Mouse (Mus musculus) midbrain, embryonic 15.5 days (tissue): ENCODE data around the gene Car9. TPM values are rescaled to one million over a fixed set of nuclear protein-coding genes. Genes with fewer than 3 reads are reported as not detected.

Source experiments
- ATAC-seq: fragments of 200-750 bp; cut with Nextera tagmentation; replicated peaks from 2 replicates; pipeline ENCODE4 v1.8.0; 2017; ENCODE audit warnings: moderate TSS enrichment
- H3K27ac ChIP-seq: fragments of 300-500 bp; sonication (generic); 2 replicates; pipeline ENCODE4 v1.5.1; 2015; ENCODE audit warnings: mild to moderate bottlenecking, inconsistent platforms
- H3K27me3 ChIP-seq: fragments of 300-500 bp; sonication (generic); replicated peaks from 2 replicates; pipeline ENCODE4 v1.6.1; 2015; ENCODE audit warnings: inconsistent platforms
- H3K36me3 ChIP-seq: fragments of 300-500 bp; sonication (generic); replicated peaks from 2 replicates; pipeline ENCODE4 v1.6.1; 2015; ENCODE audit warnings: inconsistent platforms
- H3K4me1 ChIP-seq: fragments of 300-500 bp; sonication (generic); 2 replicates; pipeline ENCODE4 v1.6.1; 2015; ENCODE audit warnings: inconsistent platforms
- H3K4me2 ChIP-seq: fragments of 300-500 bp; sonication (generic); 2 replicates; pipeline ENCODE4 v1.6.1; 2015; ENCODE audit warnings: inconsistent platforms, mild to moderate bottlenecking, moderate library complexity
- H3K4me3 ChIP-seq: fragments of 300-500 bp; sonication (generic); 2 replicates; pipeline ENCODE4 v1.5.1; 2015; ENCODE audit warnings: mild to moderate bottlenecking, inconsistent platforms
- H3K9ac ChIP-seq: fragments of 300-500 bp; sonication (generic); 2 replicates; pipeline ENCODE4 v1.6.1; 2015; ENCODE audit warnings: mild to moderate bottlenecking, inconsistent platforms
- H3K9me3 ChIP-seq: fragments of 300-500 bp; sonication (generic); 2 replicates; pipeline ENCODE4 v1.6.1; 2016; ENCODE audit warnings: inconsistent platforms
- WGBS: fragments of 180-500 bp; shearing (Covaris S2); methylation state at CpG from one replicate; pipeline ENCODE4 v1.1.7; 2015; ENCODE audit warnings: mixed read lengths; 5-methylcytosine and 5-hydroxymethylcytosine counted together
- polyA plus RNA-seq: library from polyadenylated mRNA; unstranded; fragments of >200 nt; fragmentation: Nextera tagmentation; extraction: Ambion mirVana; gene quantifications from 2 replicates; pipeline ENCODE4 v1.2.1, GENCODE M21; 2015

Gene Car9
- polyA plus RNA-seq: 0.32 and 0.49 TPM in 2 replicates

DNA sequence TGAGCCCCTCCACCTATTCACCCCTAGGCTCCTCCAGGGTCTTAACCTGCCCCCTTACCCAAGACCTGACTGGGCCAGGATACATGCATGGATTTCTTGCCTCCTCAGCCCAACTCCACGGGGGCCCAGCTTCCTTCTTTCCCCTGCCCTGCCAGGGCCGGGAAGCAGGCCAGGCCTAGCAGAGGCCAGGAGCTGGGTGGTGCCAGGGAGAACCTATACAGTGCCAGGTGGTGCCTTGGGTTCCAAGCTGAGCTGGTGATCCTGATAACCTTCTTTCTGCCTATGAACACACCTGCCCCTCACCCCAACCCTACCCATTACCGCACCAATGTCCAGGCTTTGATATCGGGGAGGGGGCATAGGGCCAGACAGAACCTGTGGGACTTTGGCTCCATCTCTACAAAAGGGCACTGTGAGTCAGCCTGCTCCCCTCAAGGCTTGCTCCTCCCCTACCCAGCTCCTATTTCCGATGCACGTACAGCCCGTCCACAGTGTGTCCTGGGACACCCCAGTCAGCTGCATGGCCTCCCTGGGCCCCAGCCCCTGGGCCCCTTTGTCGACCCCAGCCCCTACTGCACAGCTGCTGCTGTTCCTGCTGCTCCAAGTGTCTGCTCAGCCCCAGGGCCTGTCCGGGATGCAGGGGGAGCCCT, at the start of gene Car9:
TSS of gene Car9 (plus strand) at position 431 of the 650 bp plus-strand sequence.
- H3K27ac ChIP-seq: no peak within 1 kb of the TSS
- H3K4me1 ChIP-seq: peaks cover 10% of the 10 kb centered on the region; the same call in 1 of the 2 replicates
- H3K27me3 ChIP-seq: peaks cover 13% of the 10 kb centered on the region
- H3K4me2 ChIP-seq: no peak within 1 kb of the TSS
- H3K9ac ChIP-seq: no peak within 1 kb of the TSS
- no peak within 1 kb of the TSS for H3K4me3 ChIP-seq
- no peaks in the 10 kb centered on the region for H3K36me3 ChIP-seq
- WGBS: 49% methylated on average over 9 of the region's 9 CpGs
- ATAC-seq: no peak
- H3K9me3 ChIP-seq: no peaks in the 10 kb centered on the region

DNA sequence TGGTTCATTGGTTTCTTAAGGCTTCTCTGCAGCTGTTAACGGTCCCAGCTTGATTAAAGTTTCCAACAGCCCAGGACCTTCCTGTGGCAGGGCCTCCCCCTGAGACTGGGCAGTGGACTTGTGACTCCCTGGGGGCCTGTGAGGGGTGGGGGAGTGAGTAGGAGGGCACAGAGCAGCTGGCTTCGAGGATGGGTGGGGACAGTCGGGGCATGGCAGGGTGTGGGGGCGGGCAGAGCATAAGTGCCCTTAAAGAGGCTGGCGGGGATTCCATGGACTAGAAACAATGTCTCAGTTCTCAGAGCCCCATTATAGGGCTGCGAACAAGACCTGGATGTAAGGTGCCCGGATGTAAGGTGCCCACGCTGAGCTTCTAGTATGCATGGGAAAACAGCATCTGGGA, 49.6 kb upstream of the Car9 start:
- Histone ChIP-seq H3K4me3 (no peak overlapping the region), H3K27me3 (peaks cover 20% of the 10 kb centered on the region), H3K9ac (no peak overlapping the region), H3K9me3 (no peaks in the 10 kb centered on the region), H3K36me3 (no peaks in the 10 kb centered on the region), H3K4me1 (peaks cover 10% of the 10 kb centered on the region), H3K27ac (no peak overlapping the region), H3K4me2 (no peak overlapping the region)
- WGBS: 24% methylated on average over 8 of the region's 8 CpGs
- no peak for ATAC-seq

DNA sequence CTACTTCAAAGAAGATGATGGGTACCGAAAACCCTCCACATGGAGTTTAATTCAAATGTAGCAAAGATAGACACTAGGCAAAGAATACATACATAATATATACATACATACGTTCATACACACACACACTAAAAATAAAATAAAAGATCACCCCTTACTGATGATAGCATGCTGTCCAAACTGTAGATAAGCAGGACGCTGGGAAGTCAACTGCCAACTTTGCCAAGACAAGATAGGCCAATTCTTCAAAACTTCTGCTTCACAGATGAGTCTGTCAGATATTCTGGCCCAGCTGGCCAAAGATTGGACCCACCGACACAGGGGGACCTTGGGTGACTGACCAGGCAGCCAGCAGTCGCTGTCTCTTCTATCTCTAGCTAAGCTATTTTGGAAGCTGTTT, 43.7 kb upstream of the Car9 start:
- no peak for ATAC-seq
- Histone ChIP-seq H3K9me3 (no peaks in the 10 kb centered on the region), H3K4me3 (no peak overlapping the region), H3K27me3 (no peaks in the 10 kb centered on the region), H3K36me3 (no peaks in the 10 kb centered on the region), H3K9ac (no peak overlapping the region), H3K27ac (no peak overlapping the region), H3K4me2 (no peak overlapping the region), H3K4me1 (no peaks in the 10 kb centered on the region)
- WGBS: 94% methylated on average over 5 of the region's 5 CpGs

DNA sequence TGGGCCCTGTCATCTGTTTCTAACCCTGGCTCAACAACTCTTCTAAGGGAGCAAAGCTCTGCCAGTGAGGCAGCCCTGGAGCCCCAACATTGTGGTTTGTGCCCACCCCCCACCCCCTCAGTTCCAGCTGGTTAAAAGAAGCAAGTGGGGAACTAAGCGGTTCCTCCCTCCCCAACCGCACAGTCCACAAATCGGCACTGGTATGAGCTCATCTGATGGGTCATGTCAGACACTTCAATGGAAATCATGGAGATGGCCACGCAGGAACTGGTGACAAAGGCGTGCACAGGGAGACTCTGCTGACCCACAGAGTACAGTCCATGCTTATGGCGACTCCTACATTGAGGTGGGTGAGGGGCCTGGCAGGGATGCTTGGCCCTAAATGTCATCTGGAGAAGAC, 40.8 kb upstream of the Car9 start:
- WGBS: 87% methylated on average over 6 of the region's 6 CpGs
- H3K4me1 ChIP-seq: no peaks in the 10 kb centered on the region
- ATAC-seq: no peak

DNA sequence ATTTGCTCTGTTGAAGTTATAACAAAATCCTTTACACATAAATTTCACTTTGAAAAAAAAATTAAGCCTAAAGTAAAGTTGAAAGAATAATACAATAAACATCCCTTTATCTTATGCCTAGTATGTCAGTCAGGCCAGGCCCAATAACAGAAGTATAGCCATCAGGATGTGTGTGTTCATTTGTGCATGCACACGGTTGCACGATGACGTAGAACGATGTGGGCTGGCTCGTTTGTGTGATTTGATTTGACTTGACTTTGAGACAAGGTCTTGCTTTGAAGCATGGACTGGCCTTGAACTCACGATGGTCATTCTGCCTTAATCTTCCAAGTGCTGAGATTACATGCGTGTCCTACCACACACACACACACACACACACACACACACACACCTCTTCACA, 39.9 kb upstream of the Car9 start:
- H3K36me3 ChIP-seq: no peaks in the 10 kb centered on the region
- 91% methylated on average over 7 of the region's 7 CpGs for WGBS

More for the DNA sequence above, 40.8 kb upstream of the Car9 start:
- Histone ChIP-seq H3K27ac (no peak overlapping the region), H3K4me3 (no peak overlapping the region), H3K9me3 (no peaks in the 10 kb centered on the region), H3K36me3 (no peaks in the 10 kb centered on the region), H3K27me3 (no peaks in the 10 kb centered on the region), H3K9ac (no peak overlapping the region), H3K4me2 (no peak overlapping the region)

DNA sequence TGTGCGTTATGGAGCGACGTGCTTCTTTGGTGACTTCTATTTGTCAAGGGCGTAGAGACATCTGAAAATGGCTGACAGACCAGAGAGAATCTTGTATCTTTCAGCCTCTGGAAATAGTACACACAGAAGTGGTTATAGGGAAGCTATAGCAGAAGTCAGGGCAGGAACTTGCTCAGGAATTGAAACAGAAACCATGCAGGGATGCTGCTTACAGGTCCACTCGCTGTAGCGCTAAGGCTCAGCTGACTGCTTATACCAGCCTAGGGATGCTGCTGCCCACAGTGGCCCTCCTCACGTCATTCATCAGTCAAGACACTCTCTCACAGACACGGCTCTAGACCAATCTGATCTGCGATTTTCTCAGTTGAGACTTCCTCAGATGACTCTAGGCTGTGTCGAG, 36.5 kb upstream of the Car9 start:
- Histone ChIP-seq H3K36me3 (no peaks in the 10 kb centered on the region), H3K4me1 (no peaks in the 10 kb centered on the region), H3K27me3 (no peaks in the 10 kb centered on the region), H3K4me2 (no peak overlapping the region), H3K27ac (no peak overlapping the region), H3K4me3 (no peak overlapping the region), H3K9me3 (no peaks in the 10 kb centered on the region), H3K9ac (no peak overlapping the region)
- ATAC-seq: no peak
- 93% methylated on average over 10 of the region's 10 CpGs for WGBS

More for the DNA sequence above, 39.9 kb upstream of the Car9 start:
- Histone ChIP-seq H3K4me2 (no peak overlapping the region), H3K27ac (no peak overlapping the region), H3K9me3 (no peaks in the 10 kb centered on the region), H3K27me3 (no peaks in the 10 kb centered on the region), H3K9ac (no peak overlapping the region), H3K4me1 (no peaks in the 10 kb centered on the region), H3K4me3 (no peak overlapping the region)
- no peak for ATAC-seq

DNA sequence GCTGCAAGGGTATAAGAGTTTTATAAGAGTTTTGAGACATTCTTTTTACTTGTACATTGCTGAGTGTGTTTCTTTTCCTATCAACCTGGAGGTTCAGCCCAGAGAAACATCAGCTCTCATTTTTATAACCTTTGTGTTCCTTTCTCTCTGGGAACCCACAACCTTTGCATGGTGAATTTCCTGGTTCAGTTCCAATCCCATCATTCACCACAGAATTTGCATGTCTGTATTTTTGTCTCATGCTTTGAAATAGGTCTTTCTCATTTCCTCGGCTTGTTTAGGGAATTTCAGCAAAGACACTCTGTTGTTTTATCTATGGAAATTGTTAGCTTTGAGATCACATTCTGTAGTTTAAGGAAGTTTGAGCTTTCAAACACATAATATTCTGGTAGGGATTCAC, 33.1 kb upstream of the Car9 start:
- no peaks in the 10 kb centered on the region for H3K36me3 ChIP-seq
- H3K9me3 ChIP-seq: no peaks in the 10 kb centered on the region
- no peak overlapping the region for H3K4me2 ChIP-seq
- peaks cover 6% of the 10 kb centered on the region for H3K4me1 ChIP-seq
- no peak overlapping the region for H3K4me3 ChIP-seq
- no peak overlapping the region for H3K27ac ChIP-seq
- H3K27me3 ChIP-seq: no peaks in the 10 kb centered on the region
- ATAC-seq: no peak
- WGBS: 84% methylated on average over 1 of the region's 1 CpGs
- H3K9ac ChIP-seq: no peak overlapping the region

DNA sequence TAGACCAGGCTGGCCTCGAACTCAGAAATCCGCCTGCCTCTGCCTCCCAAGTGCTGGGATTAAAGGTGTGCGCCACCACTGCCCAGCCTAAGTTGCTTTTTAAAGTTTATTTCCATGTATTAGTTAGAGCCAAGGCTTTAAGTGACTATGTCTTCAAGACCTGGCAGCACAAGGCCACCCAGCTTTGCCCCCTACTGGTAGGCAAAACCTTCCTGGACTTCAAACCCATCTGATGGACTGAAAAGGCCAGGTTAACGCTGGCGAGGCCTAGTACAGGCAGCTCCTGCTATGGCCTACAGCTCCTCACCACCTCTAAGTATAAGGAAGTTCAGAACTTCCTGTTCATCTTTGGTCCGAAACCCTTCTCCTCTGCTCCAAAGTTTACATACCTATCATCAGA, 30.2 kb upstream of the Car9 start:
- no peaks in the 10 kb centered on the region for H3K36me3 ChIP-seq
- H3K4me1 ChIP-seq: peaks cover 6% of the 10 kb centered on the region

DNA sequence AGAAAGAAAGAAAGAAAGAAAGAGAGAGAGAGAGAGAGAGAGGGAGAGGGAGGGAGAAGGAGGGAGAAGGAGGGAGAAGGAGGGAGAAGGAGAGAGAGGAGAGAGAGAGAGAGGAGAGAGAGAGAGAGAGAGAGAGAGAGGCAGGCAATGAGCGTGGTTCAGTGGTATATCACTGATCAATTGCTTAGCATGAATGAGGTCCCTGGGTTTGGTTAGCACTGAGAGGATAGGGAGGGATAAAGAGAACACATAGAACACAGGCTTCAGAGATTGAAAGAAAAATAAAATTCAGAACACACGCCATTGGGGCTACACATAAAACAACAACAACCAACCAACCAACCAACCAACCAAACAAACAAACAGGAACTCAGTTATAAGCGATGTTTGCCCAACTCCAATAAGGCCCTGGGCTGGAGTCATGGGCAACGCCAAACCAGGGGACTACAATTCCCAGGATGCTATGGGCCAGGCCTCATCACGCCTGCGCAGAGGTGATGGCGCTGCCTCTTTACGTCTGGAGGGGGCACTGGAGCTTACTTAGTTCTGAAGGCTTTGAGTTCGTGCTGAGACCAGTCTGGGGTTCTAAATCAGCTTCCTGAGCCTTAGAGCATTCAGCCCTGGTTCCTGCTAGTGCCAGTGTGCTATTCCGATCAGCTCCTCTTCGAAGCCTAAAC, 28.8 kb upstream of the Car9 start:
- Histone ChIP-seq H3K4me1 (peaks cover 6% of the 10 kb centered on the region), H3K4me2 (peak overlapping the region; percentile 53), H3K4me3 (peak overlapping the region; percentile 38), H3K9me3 (no peaks in the 10 kb centered on the region), H3K9ac (peak overlapping the region; percentile 29; the same call in 1 of the 2 replicates), H3K36me3 (no peaks in the 10 kb centered on the region), H3K27ac (no peak overlapping the region), H3K27me3 (no peaks in the 10 kb centered on the region)
- ATAC-seq: peak; percentile 96
- 15% methylated on average over 11 of the region's 11 CpGs for WGBS

More for the DNA sequence above, 30.2 kb upstream of the Car9 start:
- WGBS: 87% methylated on average over 6 of the region's 6 CpGs
- Histone ChIP-seq H3K27ac (no peak overlapping the region), H3K4me2 (no peak overlapping the region), H3K9me3 (no peaks in the 10 kb centered on the region), H3K27me3 (no peaks in the 10 kb centered on the region), H3K9ac (no peak overlapping the region), H3K4me3 (no peak overlapping the region)
- no peak for ATAC-seq

DNA sequence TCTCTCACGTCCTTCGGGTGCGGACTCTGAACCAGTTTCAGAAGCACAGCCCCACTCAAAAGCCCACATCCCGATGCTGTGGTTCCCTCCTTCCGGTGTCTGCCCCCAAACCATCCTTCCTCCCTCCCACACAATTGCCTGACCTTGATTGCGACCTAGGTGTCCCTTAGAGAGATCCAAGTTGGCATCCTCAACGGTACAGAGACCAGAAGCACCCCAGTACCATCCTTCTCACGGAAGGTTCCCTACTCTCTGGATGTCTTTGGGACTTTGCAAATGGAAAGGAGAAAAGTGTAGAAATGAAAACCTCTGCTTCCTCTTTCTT, 28.3 kb upstream of the Car9 start:
- H3K27ac ChIP-seq: no peak overlapping the region
- peak overlapping the region; percentile 29; the same call in 1 of the 2 replicates for H3K9ac ChIP-seq
- ATAC-seq: peak; percentile 34; the same call in 1 of the 2 replicates

DNA sequence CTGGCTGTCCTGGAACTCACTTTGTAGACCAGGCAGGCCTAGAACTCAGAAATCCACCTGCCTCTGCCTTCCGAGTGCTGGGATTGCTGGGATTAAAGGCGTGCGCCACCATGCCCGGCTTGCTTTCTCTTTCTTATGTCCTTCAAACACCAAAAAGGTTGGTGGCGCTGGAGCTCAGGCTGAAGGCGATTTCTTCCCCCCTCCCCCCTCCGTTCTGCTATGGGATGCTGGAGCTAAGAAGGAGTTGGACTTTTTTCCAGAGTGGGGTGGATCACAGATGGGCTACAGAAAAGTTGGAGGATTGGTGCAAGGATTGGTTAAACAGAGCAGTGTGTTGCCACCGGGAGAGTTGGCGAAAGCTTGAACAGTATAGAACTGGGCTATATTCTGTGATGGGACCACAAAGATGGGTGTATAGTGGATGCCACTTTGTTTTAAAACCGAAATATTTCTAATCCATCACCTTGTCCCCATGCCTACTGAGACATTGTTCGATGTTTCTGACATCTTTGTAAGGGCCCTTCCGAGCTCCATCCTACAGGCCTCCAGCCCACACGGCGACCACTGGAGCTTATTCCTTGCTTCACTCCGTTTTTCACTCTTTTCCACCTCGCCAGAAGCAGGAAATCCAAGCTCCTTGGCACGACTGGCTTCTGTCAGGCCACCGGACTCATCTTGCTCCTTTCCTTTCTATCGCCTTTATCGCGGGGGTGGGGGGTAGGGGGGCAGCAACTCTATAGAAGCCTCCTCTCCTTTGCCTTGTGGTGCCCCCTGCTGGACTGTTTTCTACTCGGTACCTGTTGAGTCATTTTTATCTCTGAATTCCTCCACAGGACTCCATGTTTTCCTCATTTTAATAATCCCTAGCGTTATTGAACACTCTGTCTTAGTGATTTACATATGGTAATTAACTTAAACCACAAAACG, 27.6 kb upstream of the Car9 start:
- Histone ChIP-seq H3K9me3 (no peaks in the 10 kb centered on the region), H3K4me1 (peaks cover 6% of the 10 kb centered on the region), H3K4me3 (no peak overlapping the region), H3K4me2 (no peak overlapping the region), H3K9ac (no peak overlapping the region), H3K27me3 (no peaks in the 10 kb centered on the region), H3K36me3 (no peaks in the 10 kb centered on the region), H3K27ac (no peak overlapping the region)
- ATAC-seq: no peak
- 49% methylated on average over 24 of the region's 24 CpGs for WGBS

More for the DNA sequence above, 28.3 kb upstream of the Car9 start:
- 43% methylated on average over 8 of the region's 8 CpGs for WGBS
- Histone ChIP-seq H3K36me3 (no peaks in the 10 kb centered on the region), H3K4me3 (peak overlapping the region; percentile 38), H3K9me3 (no peaks in the 10 kb centered on the region), H3K4me2 (peak overlapping the region; percentile 53), H3K27me3 (no peaks in the 10 kb centered on the region), H3K4me1 (peaks cover 6% of the 10 kb centered on the region)

DNA sequence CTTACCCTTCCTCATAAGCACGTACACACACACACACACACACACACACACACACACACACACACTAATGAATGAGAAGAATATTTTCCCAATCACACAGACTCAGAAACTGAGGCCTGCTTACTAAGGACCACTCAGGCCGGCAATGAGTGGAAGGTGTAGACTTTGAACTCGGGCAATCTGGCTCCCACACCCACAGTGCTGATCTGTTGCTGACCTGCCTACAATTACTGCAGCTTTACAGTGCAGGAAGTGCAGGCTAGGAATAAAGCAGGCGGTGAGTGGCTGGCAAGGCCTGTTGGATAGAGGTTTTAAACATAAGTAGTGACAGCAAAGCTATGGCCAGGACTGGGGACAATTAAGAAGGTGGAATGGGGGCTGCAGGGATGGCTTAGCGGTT, 25.8 kb upstream of the Car9 start:
- 77% methylated on average over 5 of the region's 5 CpGs for WGBS
- Histone ChIP-seq H3K27ac (no peak overlapping the region), H3K36me3 (no peaks in the 10 kb centered on the region), H3K9me3 (no peaks in the 10 kb centered on the region), H3K4me2 (no peak overlapping the region), H3K4me1 (peaks cover 6% of the 10 kb centered on the region), H3K27me3 (no peaks in the 10 kb centered on the region), H3K9ac (no peak overlapping the region), H3K4me3 (no peak overlapping the region)
- no peak for ATAC-seq
